Mouse (Mus musculus) cerebellum, adult 9-11 months (tissue): ENCODE data around the gene Arnt2.

ENCODE experiments used
- DNase-seq: peaks from one replicate; pipeline ENCODE4 v3.0.0; 2022

The Arnt2 gene

GRCm38 (mm10) chr7:84284974-84285373 is 125.0 kb downstream of the Arnt2 start:
- no peak for DNase-seq

- no peak for DNase-seq
Measured at GRCm38 (mm10) chr7:84282231-84282630, 127.7 kb downstream of the Arnt2 start.

GRCm38 (mm10) chr7:84279231-84279630 is 130.7 kb downstream of the Arnt2 start:
- no peak for DNase-seq

DNA sequence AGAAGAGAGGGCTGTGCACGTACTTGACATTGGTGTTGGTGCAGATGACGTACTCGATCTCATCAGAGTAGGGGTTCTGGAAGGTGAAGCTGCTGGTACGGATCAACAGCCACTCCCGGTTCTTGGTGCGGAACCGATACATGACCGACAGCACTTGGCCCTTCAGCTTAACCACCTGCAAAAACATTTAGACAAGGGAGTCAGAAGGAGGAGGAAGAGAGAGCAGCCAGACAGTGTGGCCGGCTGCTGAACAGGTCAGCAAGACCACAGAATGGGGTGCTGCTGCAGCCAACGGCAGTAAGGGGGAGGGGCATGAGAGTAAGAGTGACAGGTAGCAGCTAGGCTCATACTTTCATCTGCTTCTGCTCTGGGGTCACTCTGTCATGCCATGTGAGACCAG is 134.7 kb downstream of the Arnt2 start:
- DNase-seq, result no peak

GRCm38 (mm10) chr7:84273930-84274329 is 136.0 kb downstream of the Arnt2 start:
- no peak for DNase-seq

DNA sequence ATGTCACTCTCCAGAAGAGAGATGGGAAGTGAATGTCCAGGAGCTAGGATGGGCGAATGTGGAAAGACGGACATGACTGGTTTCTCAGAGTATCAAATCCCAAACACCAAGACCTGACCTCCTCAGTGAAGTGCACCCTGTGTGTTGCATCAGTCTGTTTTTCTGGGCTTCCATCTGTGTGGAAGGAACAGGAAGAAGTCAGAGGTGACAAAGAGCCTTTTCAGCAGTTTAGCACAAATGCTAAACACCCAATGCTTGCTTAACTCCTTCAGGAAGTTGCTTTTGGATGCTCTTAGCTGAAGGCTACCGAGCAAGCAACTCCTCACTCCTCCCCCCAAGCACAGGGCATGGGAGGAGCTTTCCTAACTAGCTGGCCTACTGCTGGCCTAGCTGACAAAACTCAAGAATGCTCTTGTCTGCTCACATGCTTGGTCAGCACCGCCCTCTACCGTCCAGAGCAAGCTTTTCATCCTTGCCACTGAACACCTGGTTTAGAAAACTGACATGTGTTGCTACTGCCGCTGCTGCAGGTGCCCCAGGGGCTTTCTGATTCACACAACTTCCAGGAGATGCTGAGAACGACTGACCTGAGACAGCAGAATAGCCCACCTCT is 137.7 kb downstream of the Arnt2 start:
- peak; percentile 74 for DNase-seq

DNA sequence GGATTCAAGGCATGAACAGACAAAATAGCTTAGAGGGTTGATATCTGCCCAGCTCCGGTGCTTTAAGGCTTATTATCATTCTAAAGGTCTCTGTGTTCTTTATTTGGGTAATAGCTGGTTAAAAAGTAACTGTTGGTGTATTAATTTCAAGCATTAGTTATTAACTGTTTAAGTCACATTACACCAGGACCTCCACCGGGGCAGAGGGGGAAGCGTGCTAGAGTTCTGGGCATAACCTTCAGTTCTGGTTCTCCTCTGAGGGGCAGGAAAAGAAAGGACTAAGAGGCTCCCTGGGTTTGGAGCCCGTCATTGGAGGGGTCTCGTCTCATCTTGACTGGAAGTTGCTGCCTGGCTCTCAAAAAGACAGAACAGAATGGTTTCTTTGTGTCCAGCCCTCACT is 138.5 kb downstream of the Arnt2 start:
- DNase-seq, result no peak

- no peak for DNase-seq
Measured at GRCm38 (mm10) chr7:84263466-84263865, 146.5 kb downstream of the Arnt2 start.

DNA sequence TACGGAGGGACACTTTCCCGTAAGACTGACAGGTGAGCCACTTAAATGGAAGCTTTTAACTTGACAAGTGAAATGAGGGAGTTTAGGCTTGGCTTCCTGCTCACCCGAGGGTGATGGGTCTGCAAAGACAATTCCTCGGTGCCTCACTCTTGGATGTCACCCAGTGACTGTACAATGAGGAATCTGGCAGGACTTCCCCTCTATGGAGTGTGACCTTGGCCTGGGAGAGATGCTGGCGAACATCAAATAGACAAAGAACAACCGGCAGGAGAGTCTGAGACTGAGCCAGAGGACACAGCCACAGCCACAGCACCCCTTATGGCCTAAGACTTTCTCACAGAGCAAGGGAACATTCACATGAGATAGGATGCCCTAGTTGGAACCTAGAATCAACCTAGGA is 148.6 kb downstream of the Arnt2 start:
- DNase-seq, result no peak

DNA sequence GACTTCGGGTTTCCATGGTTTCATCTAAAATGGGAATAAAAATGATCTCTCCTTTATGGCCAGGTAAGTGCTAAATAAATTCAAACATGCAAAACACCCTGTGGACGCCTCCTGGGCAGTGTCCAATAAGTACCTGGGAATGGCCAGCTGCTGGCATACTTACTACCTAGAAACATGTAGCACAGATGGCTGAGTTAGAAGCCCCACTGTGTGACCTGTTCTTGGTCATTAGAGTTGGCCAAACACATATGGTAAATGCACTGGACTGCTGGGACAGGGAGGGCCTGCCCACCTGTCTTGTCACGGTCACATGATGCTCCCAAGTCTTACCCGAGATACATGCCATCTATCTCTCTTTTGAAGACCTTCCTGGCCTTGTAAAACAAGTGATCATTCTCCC is 149.6 kb downstream of the Arnt2 start:
- peak; percentile 30 for DNase-seq

DNA sequence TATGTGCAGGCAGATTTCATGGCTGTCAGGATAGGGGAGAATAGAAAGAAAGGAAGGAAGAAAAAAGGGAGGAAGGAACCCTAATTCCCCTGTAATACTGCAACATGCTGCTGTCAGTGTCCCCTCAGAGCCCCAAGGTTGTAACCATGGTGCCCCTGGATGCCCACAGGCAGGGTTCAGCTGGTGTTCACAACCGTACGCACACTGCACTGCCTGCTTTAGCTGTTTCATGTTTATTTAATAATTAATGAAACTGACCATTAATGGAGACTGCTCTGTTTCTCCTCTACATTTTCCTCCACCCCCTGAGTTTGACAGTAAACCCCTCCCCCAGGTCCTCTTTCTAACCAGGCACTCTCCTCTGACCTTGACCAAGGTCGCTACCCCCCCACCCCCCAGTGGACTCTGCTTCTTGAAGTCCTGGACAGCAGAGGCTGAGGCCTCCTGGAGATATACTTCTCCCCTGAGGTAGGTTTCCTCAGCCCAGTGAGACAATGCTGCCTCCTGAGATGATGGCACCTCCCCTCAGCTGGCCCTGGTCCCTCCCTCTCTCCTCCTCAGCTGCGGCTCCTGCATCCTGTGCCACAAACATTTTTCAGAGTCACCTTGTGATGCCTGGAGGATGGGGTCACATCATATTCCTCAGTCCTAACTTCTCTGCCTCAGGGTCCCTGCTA is 150.5 kb downstream of the Arnt2 start:
- DNase-seq, result no peak

DNA sequence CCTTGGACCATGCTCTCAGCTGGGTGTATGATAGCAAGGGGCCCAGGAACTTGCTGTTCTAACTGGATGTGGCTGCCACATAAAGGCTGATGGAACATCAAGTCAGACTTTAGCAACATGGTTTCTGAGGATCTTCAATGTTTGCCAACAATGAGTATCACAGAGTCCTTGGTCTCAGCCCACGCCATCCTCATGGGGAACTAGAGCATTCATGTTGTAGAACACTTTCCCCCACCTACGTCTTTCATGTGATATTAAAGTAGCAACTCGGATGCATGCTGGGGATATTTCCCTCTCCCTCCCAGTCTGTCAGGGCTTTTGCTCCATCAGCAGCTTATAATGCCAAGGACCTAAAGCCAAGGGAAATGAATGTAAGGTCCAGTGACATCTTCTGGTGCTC is 153.3 kb downstream of the Arnt2 start:
- no peak for DNase-seq

DNA sequence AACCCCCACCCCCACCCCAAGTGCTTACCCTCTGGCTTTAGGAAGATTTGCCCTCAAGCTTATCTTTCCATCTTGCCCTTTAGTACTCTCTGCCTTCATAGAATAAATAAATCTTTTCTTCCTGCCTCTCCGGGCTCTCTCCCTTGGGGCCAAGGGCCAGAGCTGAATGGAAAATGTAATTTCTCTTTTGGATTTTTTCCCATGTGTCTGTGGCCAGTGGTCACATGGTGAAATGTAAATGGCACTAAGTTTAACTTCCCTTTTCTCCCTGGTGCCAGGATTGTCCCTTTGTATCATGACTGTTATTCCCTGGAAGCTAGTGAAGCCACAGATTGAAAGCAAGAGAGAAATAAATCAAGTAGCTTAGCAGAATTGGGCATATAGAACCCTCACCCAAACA is 153.7 kb downstream of the Arnt2 start:
- no peak for DNase-seq

DNA sequence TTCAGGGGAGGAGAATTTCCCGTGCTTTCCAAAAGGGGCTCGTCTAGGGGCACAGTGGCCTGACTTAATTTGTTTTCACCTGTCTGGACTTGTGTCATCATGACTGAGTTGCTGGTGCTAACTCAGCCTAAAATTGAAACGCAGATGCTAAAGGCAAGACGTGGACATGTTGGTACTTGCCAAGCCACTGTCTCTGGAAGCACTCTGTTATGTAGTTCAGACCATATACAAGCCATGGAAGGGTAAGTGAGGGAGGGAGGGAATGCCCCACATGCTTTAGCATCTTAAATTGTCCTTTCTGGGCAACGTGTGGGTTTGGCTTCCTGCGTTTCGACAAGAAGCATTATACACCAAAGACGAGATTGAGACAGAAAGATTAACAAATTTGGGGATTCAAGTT is 155.1 kb downstream of the Arnt2 start:
- DNase-seq, result no peak

DNA sequence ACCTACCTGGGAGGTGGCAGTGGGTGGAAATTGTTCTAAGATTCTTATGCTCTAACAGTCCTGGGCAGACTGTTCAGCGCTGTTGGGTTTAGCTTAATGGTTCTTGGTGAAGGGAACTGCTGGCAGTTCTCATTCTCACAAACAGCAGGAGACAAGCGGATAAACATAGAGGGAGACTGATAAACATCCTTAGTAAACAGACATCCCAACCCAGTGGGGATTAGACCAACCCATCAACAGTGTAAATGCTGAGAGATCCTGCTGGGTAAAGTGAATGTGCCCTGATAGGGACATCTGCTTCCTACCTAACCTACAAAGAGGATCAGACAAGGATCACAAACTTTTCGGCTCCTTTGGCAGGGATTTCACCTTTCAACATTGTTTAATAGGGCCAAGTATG is 155.7 kb downstream of the Arnt2 start:
- no peak for DNase-seq

- DNase-seq, result no peak
Measured at GRCm38 (mm10) chr7:84251667-84252066, 158.3 kb downstream of the Arnt2 start.

- DNase-seq, result no peak
Measured at GRCm38 (mm10) chr7:84250736-84251135, 159.2 kb downstream of the Arnt2 start.

DNA sequence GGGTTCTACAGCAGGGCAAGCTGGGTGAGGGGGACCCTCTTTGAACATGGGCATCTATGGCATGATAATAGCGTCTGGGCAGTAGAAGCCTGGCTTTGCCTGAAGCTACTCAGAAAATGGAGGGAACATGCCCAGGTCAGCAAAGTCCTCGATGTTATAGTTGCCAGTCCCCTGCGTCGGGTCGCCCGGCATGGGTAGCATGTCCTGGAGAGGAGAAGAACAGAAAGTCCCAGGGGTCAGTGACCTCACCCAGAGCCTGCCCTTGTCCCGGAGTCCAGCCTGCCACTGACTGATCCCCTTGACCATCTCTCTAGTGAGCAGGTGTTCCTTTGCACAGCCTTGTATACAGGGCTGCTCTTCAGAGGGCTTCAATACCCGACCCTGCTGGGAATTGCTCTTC is 160.0 kb downstream of the Arnt2 start:
- no peak for DNase-seq

GRCm38 (mm10) chr7:84249381-84249780 is 160.6 kb downstream of the Arnt2 start:
- DNase-seq, result no peak

- DNase-seq, result no peak
Measured at GRCm38 (mm10) chr7:84247960-84248665, 161.9 kb downstream of the Arnt2 start.

- DNase-seq, result no peak
Measured at GRCm38 (mm10) chr7:84246878-84247277, 163.1 kb downstream of the Arnt2 start.

GRCm38 (mm10) chr7:84246093-84246492 is 163.9 kb downstream of the Arnt2 start:
- no peak for DNase-seq

DNA sequence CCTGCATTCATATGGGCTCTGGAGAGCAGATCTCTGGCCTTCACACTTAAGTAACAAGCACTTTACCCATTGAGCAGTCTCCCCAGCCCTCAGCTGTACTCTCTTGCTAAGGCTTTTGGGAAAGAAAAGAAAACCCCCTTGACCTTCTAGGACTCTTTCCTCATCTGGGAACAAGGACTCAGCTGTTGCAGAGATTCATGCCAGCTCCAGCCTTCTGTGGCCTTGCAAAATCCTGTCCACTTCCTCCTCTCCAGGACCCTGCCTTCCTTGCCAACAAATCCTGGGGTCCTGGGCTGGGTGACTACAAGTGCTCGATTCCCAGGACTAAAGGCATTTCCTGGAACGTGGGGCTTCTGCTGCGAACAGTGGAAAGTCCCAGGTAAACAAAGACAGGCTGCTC is 169.6 kb downstream of the Arnt2 start:
- no peak for DNase-seq

- no peak for DNase-seq
Measured at GRCm38 (mm10) chr7:84237655-84238054, 172.3 kb downstream of the Arnt2 start.
